Mouse (Mus musculus): ENCODE results near the gene Tjp2. TPM values are rescaled to one million over a fixed set of nuclear protein-coding genes. Genes with fewer than 3 reads are reported as not detected.

The Tjp2 gene
- total and polyA plus RNA-seq, 3 experiments, result 7.9 to 19.2 (median 16.1) TPM

DNA sequence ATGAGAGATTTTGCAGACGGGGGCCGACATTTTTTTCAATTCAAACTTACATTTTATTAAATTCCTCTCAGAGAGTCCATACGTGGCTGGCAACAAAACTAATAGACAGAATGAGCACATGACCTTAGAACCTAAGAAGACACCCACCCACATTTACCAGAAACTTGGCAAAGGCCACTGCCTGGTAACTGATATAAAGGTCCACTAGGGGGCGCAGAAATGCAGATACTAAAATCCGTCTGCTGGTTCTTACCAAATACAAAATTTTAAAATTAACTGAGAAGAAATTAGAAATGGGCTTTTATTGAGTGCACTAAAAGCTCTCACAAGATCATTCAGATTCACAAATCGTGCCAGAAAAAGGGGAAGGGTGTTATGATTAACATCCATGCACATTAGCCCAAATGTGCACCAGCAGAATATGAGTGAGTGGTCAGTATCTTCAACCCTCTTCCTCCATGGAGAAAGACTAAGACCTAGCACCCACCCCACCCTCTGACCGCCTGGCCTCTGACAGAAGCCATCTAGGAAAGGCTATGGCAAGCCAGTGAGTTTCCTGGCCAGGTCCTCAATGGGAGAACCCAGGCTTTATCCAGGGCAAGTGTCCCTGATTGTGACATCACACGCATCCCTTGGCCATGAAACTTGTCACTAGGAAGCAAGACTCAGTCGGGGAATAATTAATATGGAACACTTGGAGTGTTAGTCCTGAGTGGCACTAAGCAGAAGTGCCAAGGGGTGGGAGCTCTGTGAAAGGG, 71.4 kb downstream of the Tjp2 start:
- H3K27ac ChIP-seq, result no peak overlapping the region
- H3K4me1 ChIP-seq (ENCODE audit: control insufficient read depth, insufficient read depth, low read length), result peaks cover 2% of the 10 kb centered on the region; the same call in 1 of the 2 replicates
- H3K27me3 ChIP-seq (ENCODE audit: control insufficient read depth, insufficient read depth, low read length), result no peaks in the 10 kb centered on the region
- no peaks in the 10 kb centered on the region; the same call in none of the 2 replicates for H3K79me2 ChIP-seq (replicated peaks; ENCODE audit: control insufficient read depth, insufficient read depth, low read length)
- no peak overlapping the region for H3K9ac ChIP-seq (ENCODE audit: low read depth, low read length)
- peak in 1 of 2 experiments; percentile 41 for DNase-seq
- intact Hi-C loops (cut with DNase I), result loop anchor here (1.0 to 5.0 kb wide), 3 partner anchors 39 to 112 kb away; partner anchors contain the start of gene Tjp2
- 44% methylated on average over 9 of the region's 9 CpGs for WGBS
- H3K36me3 ChIP-seq (ENCODE audit: control insufficient read depth, insufficient read depth, low read length), result no peaks in the 10 kb centered on the region
- no peak for TF ChIP-seq POLR2A (IDR thresholded peaks at IDR 0.05; ENCODE audit: insufficient read depth, low read depth, low read length)
- TF ChIP-seq CTCF (IDR thresholded peaks at IDR 0.05), result peak; percentile 89
- no peak for TF ChIP-seq EP300 (IDR thresholded peaks at IDR 0.05; ENCODE audit: insufficient read depth, low read depth, low read length)
- no peak overlapping the region for H3K4me3 ChIP-seq

GRCm38 (mm10) chr19:24144009-24144408, 80.8 kb downstream of the Tjp2 start:
- H3K27me3 ChIP-seq (ENCODE audit: control insufficient read depth, insufficient read depth, low read length), result no peaks in the 10 kb centered on the region
- H3K9ac ChIP-seq (ENCODE audit: low read depth, low read length), result no peak overlapping the region
- no peak overlapping the region for H3K27ac ChIP-seq
- no peak overlapping the region for H3K4me3 ChIP-seq
- peaks cover 3% of the 10 kb centered on the region for H3K4me1 ChIP-seq (ENCODE audit: control insufficient read depth, insufficient read depth, low read length)
- TF ChIP-seq EP300 (IDR thresholded peaks at IDR 0.05; ENCODE audit: insufficient read depth, low read depth, low read length), result no peak
- no peak for TF ChIP-seq CTCF (IDR thresholded peaks at IDR 0.05)
- no peak for TF ChIP-seq POLR2A (IDR thresholded peaks at IDR 0.05; ENCODE audit: insufficient read depth, low read depth, low read length)
- no peak for DNase-seq
- intact Hi-C loops (cut with DNase I), result no loop called here
- no peaks in the 10 kb centered on the region for H3K36me3 ChIP-seq (ENCODE audit: control insufficient read depth, insufficient read depth, low read length)
- no peaks in the 10 kb centered on the region; the same call in none of the 2 replicates for H3K79me2 ChIP-seq (replicated peaks; ENCODE audit: control insufficient read depth, insufficient read depth, low read length)
- WGBS, result 56% methylated on average over 7 of the region's 7 CpGs

GRCm38 (mm10) chr19:24142621-24143061, 82.2 kb downstream of the Tjp2 start:
- WGBS, result 69% methylated on average over 12 of the region's 12 CpGs
- H3K36me3 ChIP-seq (ENCODE audit: control insufficient read depth, insufficient read depth, low read length), result no peaks in the 10 kb centered on the region
- H3K27me3 ChIP-seq (ENCODE audit: control insufficient read depth, insufficient read depth, low read length), result no peaks in the 10 kb centered on the region
- H3K4me1 ChIP-seq (ENCODE audit: control insufficient read depth, insufficient read depth, low read length), result peaks cover 3% of the 10 kb centered on the region
- no peak for TF ChIP-seq EP300 (IDR thresholded peaks at IDR 0.05; ENCODE audit: insufficient read depth, low read depth, low read length)
- no peak for TF ChIP-seq CTCF (IDR thresholded peaks at IDR 0.05)
- no peak for TF ChIP-seq POLR2A (IDR thresholded peaks at IDR 0.05; ENCODE audit: insufficient read depth, low read depth, low read length)
- H3K27ac ChIP-seq, result no peak overlapping the region; the same call in 1 of the 2 replicates
- DNase-seq, result no peak
- intact Hi-C loops (cut with DNase I), result no loop called here
- no peaks in the 10 kb centered on the region; the same call in 1 of the 2 replicates for H3K79me2 ChIP-seq (replicated peaks; ENCODE audit: control insufficient read depth, insufficient read depth, low read length)
- H3K4me3 ChIP-seq, result no peak overlapping the region
- H3K9ac ChIP-seq (ENCODE audit: low read depth, low read length), result no peak overlapping the region

GRCm38 (mm10) chr19:24140298-24140697, 84.5 kb downstream of the Tjp2 start:
- Histone ChIP-seq H3K4me3 (no peak overlapping the region), H3K4me1 (ENCODE audit: control insufficient read depth, insufficient read depth, low read length) (peaks cover 3% of the 10 kb centered on the region), H3K27ac (no peak overlapping the region), H3K79me2 (replicated peaks; ENCODE audit: control insufficient read depth, insufficient read depth, low read length) (no peaks in the 10 kb centered on the region; the same call in 1 of the 2 replicates), H3K36me3 (ENCODE audit: control insufficient read depth, insufficient read depth, low read length) (no peaks in the 10 kb centered on the region), H3K27me3 (ENCODE audit: control insufficient read depth, insufficient read depth, low read length) (no peaks in the 10 kb centered on the region), H3K9ac (ENCODE audit: low read depth, low read length) (no peak overlapping the region)
- DNase-seq, result no peak
- intact Hi-C loops (cut with DNase I), result no loop called here
- TF ChIP-seq POLR2A (IDR thresholded peaks at IDR 0.05; ENCODE audit: insufficient read depth, low read depth, low read length), result no peak
- TF ChIP-seq CTCF (IDR thresholded peaks at IDR 0.05), result no peak
- no peak for TF ChIP-seq EP300 (IDR thresholded peaks at IDR 0.05; ENCODE audit: insufficient read depth, low read depth, low read length)
- whole genome bisulfite sequencing, result 48% methylated on average over 3 of the region's 3 CpGs

- Histone ChIP-seq H3K9ac (ENCODE audit: low read depth, low read length) (no peak overlapping the region), H3K36me3 (ENCODE audit: control insufficient read depth, insufficient read depth, low read length) (no peaks in the 10 kb centered on the region), H3K27me3 (ENCODE audit: control insufficient read depth, insufficient read depth, low read length) (no peaks in the 10 kb centered on the region), H3K4me3 (no peak overlapping the region), H3K27ac (no peak overlapping the region), H3K79me2 (replicated peaks; ENCODE audit: control insufficient read depth, insufficient read depth, low read length) (no peaks in the 10 kb centered on the region), H3K4me1 (ENCODE audit: control insufficient read depth, insufficient read depth, low read length) (peaks cover 3% of the 10 kb centered on the region)
- whole genome bisulfite sequencing, result 80% methylated on average over 4 of the region's 4 CpGs
- DNase-seq, result no peak
- TF ChIP-seq CTCF (IDR thresholded peaks at IDR 0.05) (no peak), EP300 (IDR thresholded peaks at IDR 0.05; ENCODE audit: insufficient read depth, low read depth, low read length) (no peak), POLR2A (IDR thresholded peaks at IDR 0.05; ENCODE audit: insufficient read depth, low read depth, low read length) (no peak)
- intact Hi-C loops (cut with DNase I), result no loop called here
Measured at GRCm38 (mm10) chr19:24137392-24137791, 87.4 kb downstream of the Tjp2 start.

- 19% methylated on average over 10 of the region's 10 CpGs for WGBS
- Histone ChIP-seq H3K36me3 (ENCODE audit: control insufficient read depth, insufficient read depth, low read length) (no peaks in the 10 kb centered on the region), H3K4me1 (ENCODE audit: control insufficient read depth, insufficient read depth, low read length) (no peaks in the 10 kb centered on the region), H3K79me2 (replicated peaks; ENCODE audit: control insufficient read depth, insufficient read depth, low read length) (no peaks in the 10 kb centered on the region), H3K4me3 (peak overlapping the region; percentile 36), H3K27me3 (ENCODE audit: control insufficient read depth, insufficient read depth, low read length) (no peaks in the 10 kb centered on the region), H3K9ac (ENCODE audit: low read depth, low read length) (no peak overlapping the region), H3K27ac (no peak overlapping the region)
- DNase-seq, result no peak
- no peak for TF ChIP-seq EP300 (IDR thresholded peaks at IDR 0.05; ENCODE audit: insufficient read depth, low read depth, low read length)
- no peak for TF ChIP-seq POLR2A (IDR thresholded peaks at IDR 0.05; ENCODE audit: insufficient read depth, low read depth, low read length)
- TF ChIP-seq CTCF (IDR thresholded peaks at IDR 0.05), result no peak
- intact Hi-C loops (cut with DNase I), result no loop called here
Measured at GRCm38 (mm10) chr19:24134991-24135390, 89.8 kb downstream of the Tjp2 start.

All from heart, adult 2 months (tissue).